Comparison of ENCODE assay signal across 22 mouse cellular contexts in the genomic region with DNA sequence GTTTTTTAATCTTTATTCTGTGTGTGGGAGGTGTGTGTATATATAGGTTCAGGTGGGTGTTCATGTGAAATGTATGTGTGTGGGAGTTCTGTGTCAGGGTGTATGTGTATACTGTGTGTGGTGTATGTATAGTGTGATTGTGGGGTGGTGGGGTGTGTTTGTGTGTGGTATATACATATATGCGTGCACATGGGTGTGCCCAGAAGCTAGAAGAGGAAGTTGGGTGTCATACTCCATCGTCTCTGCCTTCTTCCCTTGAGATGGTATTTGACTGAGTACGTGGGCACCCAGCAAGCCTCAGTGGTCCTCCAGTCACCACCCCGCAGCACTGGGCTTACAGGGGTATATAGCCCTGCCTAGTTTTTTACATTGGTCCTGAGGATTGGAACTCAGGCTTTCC. TPM values are rescaled to one million over a fixed set of nuclear protein-coding genes. Genes with fewer than 3 reads are reported as not detected.
DNase-seq lines count a peak whose midpoint lies in the region; ATAC-seq lines count a peak whose summit lies in the region.
"Had no signal": no experiment of that assay in that cellular context is flagged by ENCODE, and none has a peak within 500 bp of the region (broad histone marks: within the 10 kb centered on the region; RNA-seq: fewer than 3 reads in every experiment).

No protein-coding gene starts in this region.

- no peak overlapping the region for H3K4me2 ChIP-seq in hindbrain, embryonic 12.5 days (replicated peaks)
- no peak overlapping the region for H3K4me2 ChIP-seq in hindbrain, embryonic 16.5 days (ENCODE audit: low read length)
- H3K4me2 ChIP-seq: forebrain, embryonic 15.5 days; heart, embryonic 12.5 days; midbrain, embryonic 11.5 days had no signal

- H3K4me1 ChIP-seq in hindbrain, embryonic 12.5 days, result no peaks in the 10 kb centered on the region
- H3K4me1 ChIP-seq in hindbrain, embryonic 16.5 days (ENCODE audit: control insufficient read depth, insufficient read depth, low read depth, low read length), result no peaks in the 10 kb centered on the region
- H3K4me1 ChIP-seq: embryonic facial prominence, embryonic 10.5 days; forebrain, embryonic 15.5 days; heart, embryonic 12.5 days had no signal

- peaks cover 21% of the 10 kb centered on the region for H3K36me3 ChIP-seq in hindbrain, embryonic 12.5 days
- H3K36me3 ChIP-seq in hindbrain, embryonic 16.5 days (ENCODE audit: control insufficient read depth, insufficient read depth, low read length), result peaks cover 2% of the 10 kb centered on the region; the same call in 1 of the 2 replicates
- H3K36me3 ChIP-seq: heart, embryonic 12.5 days had no signal

- H3K27me3 ChIP-seq in hindbrain, embryonic 12.5 days, result no peaks in the 10 kb centered on the region
- H3K27me3 ChIP-seq in hindbrain, embryonic 16.5 days (replicated peaks; ENCODE audit: control insufficient read depth, insufficient read depth, low read length), result no peaks in the 10 kb centered on the region
- H3K27me3 ChIP-seq: forebrain, embryonic 15.5 days; heart, embryonic 12.5 days had no signal

- H3K27ac ChIP-seq in hindbrain, embryonic 12.5 days, result no peak overlapping the region
- no peak overlapping the region for H3K27ac ChIP-seq in hindbrain, embryonic 16.5 days (ENCODE audit: low read depth, low read length)
- H3K27ac ChIP-seq: embryonic facial prominence, embryonic 10.5 days; forebrain, embryonic 15.5 days had no signal

- no peaks in the 10 kb centered on the region for H3K9me3 ChIP-seq in hindbrain, embryonic 12.5 days (replicated peaks)
- no peaks in the 10 kb centered on the region for H3K9me3 ChIP-seq in hindbrain, embryonic 16.5 days (ENCODE audit: control insufficient read depth, low read length)
- H3K9me3 ChIP-seq: embryonic facial prominence, embryonic 10.5 days; forebrain, embryonic 15.5 days; heart, embryonic 12.5 days had no signal

- peak; percentile 1 for DNase-seq in urinary bladder, postnatal 25 days (ENCODE audit: low spot score)
- DNase-seq in urinary bladder, postnatal 36 days (ENCODE audit: low spot score in 2 of 2), result no peak
- no peak for DNase-seq in kidney, adult 9 months
- DNase-seq in right cerebral cortex, postnatal 14 days, result no peak
- DNase-seq: adrenal gland, adult 2 months; cerebellum, postnatal 25 days; heart, postnatal 36 days; kidney, postnatal 10 days; layer of hippocampus, adult 9-11 months; right cerebral cortex, adult 18-20 months had no signal

- no peak for ATAC-seq in hindbrain, embryonic 12.5 days (ENCODE audit: low FRiP score)
- ATAC-seq in hindbrain, embryonic 16.5 days, result no peak
- peak; percentile 77 for ATAC-seq in megakaryocyte, adult 5-6 weeks (ENCODE audit: poor library complexity, severe bottlenecking)
- ATAC-seq: forebrain, embryonic 15.5 days had no signal

- 0 out of 2 replicates have a peak overlapping the region, but pooled peaks have one; percentile 18 for H3K9ac ChIP-seq in hindbrain, embryonic 12.5 days
- H3K9ac ChIP-seq in hindbrain, embryonic 16.5 days (ENCODE audit: low read depth, low read length), result no peak overlapping the region
- H3K9ac ChIP-seq: forebrain, embryonic 15.5 days; heart, embryonic 12.5 days had no signal

- no peak overlapping the region for H3K4me3 ChIP-seq in hindbrain, embryonic 12.5 days
- no peak overlapping the region for H3K4me3 ChIP-seq in hindbrain, embryonic 16.5 days (ENCODE audit: low read length)
- H3K4me3 ChIP-seq: embryonic facial prominence, embryonic 10.5 days; erythroblast, embryonic 14.5 days; forebrain, embryonic 15.5 days; heart, embryonic 12.5 days; myocyte had no signal

- 87% methylated on average over 4 of the region's 4 CpGs for WGBS in hindbrain, embryonic 12.5 days
- WGBS in hindbrain, embryonic 16.5 days, result 86% methylated on average over 4 of the region's 4 CpGs

RNA-seq across cellular contexts. Expression of gene Shisa5, which starts 16.9 kb away (rescaled TPM):
- polyA plus RNA-seq in hindbrain, embryonic 12.5 days (2016; fragmentation: Nextera tagmentation; extraction: Ambion mirVana), result 52.3 and 56.6 TPM in 2 replicates
- 83.2 and 87.5 TPM in 2 replicates for polyA plus RNA-seq in hindbrain, embryonic 16.5 days (2015; fragmentation: Nextera tagmentation; extraction: Ambion mirVana)
- 119 and 176 TPM in 2 replicates for total RNA-seq in megakaryocyte, adult 5-6 weeks (2015)
- 453 and 632 TPM in 2 replicates for total RNA-seq in megakaryocyte, adult 5-6 weeks (2017)

RNA-seq across cellular contexts. Expression of gene Pfkfb4, which starts 29.9 kb away (rescaled TPM):
- polyA plus RNA-seq in hindbrain, embryonic 12.5 days (2016; fragmentation: Nextera tagmentation; extraction: Ambion mirVana), result 20.1 and 24.0 TPM in 2 replicates
- polyA plus RNA-seq in hindbrain, embryonic 16.5 days (2015; fragmentation: Nextera tagmentation; extraction: Ambion mirVana), result 31.3 and 31.9 TPM in 2 replicates
- total RNA-seq in megakaryocyte, adult 5-6 weeks (2015), result 19.3 and 22.4 TPM in 2 replicates
- 53.1 and 64.9 TPM in 2 replicates for total RNA-seq in megakaryocyte, adult 5-6 weeks (2017)

RNA-seq across cellular contexts. Expression of gene Ucn2, which starts 35.6 kb away (rescaled TPM):
- polyA plus RNA-seq in hindbrain, embryonic 12.5 days (2016; fragmentation: Nextera tagmentation; extraction: Ambion mirVana), result not detected in 2 replicates
- polyA plus RNA-seq in hindbrain, embryonic 16.5 days (2015; fragmentation: Nextera tagmentation; extraction: Ambion mirVana), result not detected in 2 replicates
- not detected in 2 replicates for total RNA-seq in megakaryocyte, adult 5-6 weeks (2015)
- not detected in 2 replicates for total RNA-seq in megakaryocyte, adult 5-6 weeks (2017)
- total RNA-seq: heart, postnatal 36 days; left cerebral cortex, postnatal 25 days; liver, adult 2 months had no signal
- polyA plus RNA-seq: embryonic facial prominence, embryonic 10.5 days; erythroblast, embryonic 14.5 days; forebrain, embryonic 15.5 days; heart, embryonic 12.5 days; liver, adult 2 months; lung, embryonic 16.5 days had no signal

RNA-seq across cellular contexts. Expression of gene Trex1, which starts 38.1 kb away (rescaled TPM):
- 8.0 and 9.9 TPM in 2 replicates for polyA plus RNA-seq in hindbrain, embryonic 12.5 days (2016; fragmentation: Nextera tagmentation; extraction: Ambion mirVana)
- 13.6 and 14.2 TPM in 2 replicates for polyA plus RNA-seq in hindbrain, embryonic 16.5 days (2015; fragmentation: Nextera tagmentation; extraction: Ambion mirVana)
- total RNA-seq in megakaryocyte, adult 5-6 weeks (2015), result 119 and 124 TPM in 2 replicates
- 68.7 and 87.5 TPM in 2 replicates for total RNA-seq in megakaryocyte, adult 5-6 weeks (2017)

RNA-seq across cellular contexts. Expression of gene Atrip, which starts 52.5 kb away (rescaled TPM):
- 29.3 and 31.8 TPM in 2 replicates for polyA plus RNA-seq in hindbrain, embryonic 12.5 days (2016; fragmentation: Nextera tagmentation; extraction: Ambion mirVana)
- 30.0 and 31.8 TPM in 2 replicates for polyA plus RNA-seq in hindbrain, embryonic 16.5 days (2015; fragmentation: Nextera tagmentation; extraction: Ambion mirVana)
- total RNA-seq in megakaryocyte, adult 5-6 weeks (2015), result 7.2 and 9.5 TPM in 2 replicates
- 9.7 and 10.2 TPM in 2 replicates for total RNA-seq in megakaryocyte, adult 5-6 weeks (2017)
